Mouse (Mus musculus) testis, adult 2 months (tissue): ENCODE results near the gene Npas3. TPM values are rescaled to one million over a fixed set of nuclear protein-coding genes. Genes with fewer than 3 reads are reported as not detected.

Source experiments
- H3K27ac ChIP-seq: fragments of 200-500 bp; 2 replicates; pipeline ENCODE4 v1.5.1; 2012; ENCODE audit warnings: low read depth, low read length; ENCODE audit not compliant: control insufficient read depth, insufficient read depth
- H3K27me3 ChIP-seq: fragments of 200-500 bp; 2 replicates; pipeline ENCODE4 v1.6.1; 2012; ENCODE audit warnings: mild to moderate bottlenecking, low read length, moderate library complexity; ENCODE audit not compliant: control insufficient read depth, insufficient read depth
- H3K36me3 ChIP-seq: fragments of 200-500 bp; 2 replicates; pipeline ENCODE4 v1.6.1; 2012; ENCODE audit warnings: mild to moderate bottlenecking, low read length; ENCODE audit not compliant: control insufficient read depth, insufficient read depth
- H3K4me1 ChIP-seq: fragments of 200-500 bp; 2 replicates; pipeline ENCODE4 v1.6.1; 2012; ENCODE audit warnings: low read length; ENCODE audit not compliant: control insufficient read depth, insufficient read depth
- H3K4me3 ChIP-seq: fragments of 200-500 bp; 2 replicates; pipeline ENCODE4 v1.5.1; 2012; ENCODE audit warnings: low read depth, mild to moderate bottlenecking, low read length, moderate library complexity, mixed read lengths; ENCODE audit not compliant: control insufficient read depth
- CTCF ChIP-seq: fragments of 200-500 bp; IDR thresholded peaks from 2 replicates; pipeline ENCODE4 v1.5.1; 2012; ENCODE audit warnings: low read depth, mild to moderate bottlenecking, inconsistent platforms, low read length, moderate library complexity; ENCODE audit not compliant: control insufficient read depth, insufficient read depth, insufficient replicate concordance
- POLR2A ChIP-seq: fragments of 200-500 bp; IDR thresholded peaks from 2 replicates; pipeline ENCODE4 v1.6.1; 2012; ENCODE audit warnings: low read depth, mild to moderate bottlenecking, inconsistent platforms, low read length, moderate library complexity; ENCODE audit not compliant: control insufficient read depth
- polyA plus RNA-seq: library from polyadenylated mRNA; depleted of rRNA; stranded (reverse); fragments of >200 nt; gene quantifications from 2 replicates; pipeline ENCODE4 v1.2.3, GENCODE M21; 2012

The Npas3 gene
- polyA plus RNA-seq, 1 experiment, result 0.91 TPM

DNA sequence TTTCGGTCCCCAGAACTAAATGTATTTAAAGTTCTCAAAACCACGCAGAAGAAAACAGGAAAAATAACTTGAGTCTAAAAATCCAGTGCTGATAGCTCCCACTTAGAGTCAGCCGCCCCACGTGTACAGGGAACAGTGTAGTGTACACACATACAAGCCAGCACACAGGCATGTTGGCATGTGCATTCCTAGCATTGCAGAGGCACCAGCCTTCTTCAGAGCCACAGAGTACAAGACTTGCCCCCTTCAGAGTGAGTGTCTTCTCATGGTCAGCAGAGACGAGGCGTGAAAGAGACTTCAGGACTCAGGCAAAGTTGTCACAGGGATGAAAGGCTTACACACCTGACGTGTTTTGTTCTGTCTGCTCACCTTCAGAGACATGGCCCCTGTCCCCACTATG lies 565.8 kb downstream of the Npas3 start:
- TF ChIP-seq POLR2A, result no peak
- no peak for TF ChIP-seq CTCF
- Histone ChIP-seq H3K27ac (no peak overlapping the region), H3K36me3 (no peaks in the 10 kb centered on the region), H3K4me3 (no peak overlapping the region), H3K27me3 (no peaks in the 10 kb centered on the region; the same call in 1 of the 2 replicates), H3K4me1 (no peaks in the 10 kb centered on the region)

DNA sequence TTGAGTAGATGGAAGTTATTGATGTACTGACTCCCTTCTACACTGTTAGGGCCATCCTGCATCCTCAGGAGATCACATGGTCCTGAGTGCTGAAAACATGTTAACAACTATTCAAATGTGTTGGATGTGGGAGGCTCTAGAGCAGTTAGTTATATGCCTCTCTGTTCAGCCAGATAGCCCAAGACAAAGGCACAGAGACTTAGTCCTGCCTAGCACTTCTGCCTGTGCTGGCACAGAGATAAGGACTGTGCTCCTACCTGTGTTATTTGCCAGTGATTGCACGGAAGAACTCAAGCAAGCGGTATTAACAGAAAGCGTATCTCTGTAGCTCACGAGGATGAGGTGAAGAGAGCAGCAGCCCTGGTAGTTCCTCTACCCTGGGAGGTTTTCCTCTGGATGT lies 571.5 kb downstream of the Npas3 start:
- Histone ChIP-seq H3K4me1 (no peaks in the 10 kb centered on the region), H3K27ac (no peak overlapping the region), H3K27me3 (no peaks in the 10 kb centered on the region), H3K36me3 (no peaks in the 10 kb centered on the region), H3K4me3 (no peak overlapping the region)
- TF ChIP-seq CTCF, result no peak
- TF ChIP-seq POLR2A, result no peak

DNA sequence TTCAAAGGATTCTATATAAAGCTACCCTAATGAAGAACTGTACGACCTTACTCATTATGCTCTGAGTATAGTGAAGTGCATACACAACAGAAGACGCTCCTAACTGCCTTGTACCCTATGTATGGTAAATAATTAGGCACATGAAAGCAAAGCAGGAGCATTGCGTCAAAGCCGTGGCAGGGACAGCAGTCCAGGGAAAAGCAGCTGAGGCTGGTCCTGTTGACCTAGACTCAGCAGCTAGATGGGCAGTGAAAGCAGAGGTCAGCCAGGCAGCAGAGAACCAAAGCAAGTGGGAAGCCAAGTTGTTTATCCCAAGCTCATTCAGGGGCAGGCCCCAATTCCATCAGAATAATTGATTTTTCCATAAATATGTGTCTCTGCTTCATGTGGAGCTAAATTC lies 574.4 kb downstream of the Npas3 start:
- H3K36me3 ChIP-seq, result no peaks in the 10 kb centered on the region
- no peaks in the 10 kb centered on the region for H3K27me3 ChIP-seq
- H3K4me3 ChIP-seq, result no peak overlapping the region
- H3K27ac ChIP-seq, result no peak overlapping the region
- TF ChIP-seq CTCF (no peak), POLR2A (no peak)
- no peaks in the 10 kb centered on the region for H3K4me1 ChIP-seq

DNA sequence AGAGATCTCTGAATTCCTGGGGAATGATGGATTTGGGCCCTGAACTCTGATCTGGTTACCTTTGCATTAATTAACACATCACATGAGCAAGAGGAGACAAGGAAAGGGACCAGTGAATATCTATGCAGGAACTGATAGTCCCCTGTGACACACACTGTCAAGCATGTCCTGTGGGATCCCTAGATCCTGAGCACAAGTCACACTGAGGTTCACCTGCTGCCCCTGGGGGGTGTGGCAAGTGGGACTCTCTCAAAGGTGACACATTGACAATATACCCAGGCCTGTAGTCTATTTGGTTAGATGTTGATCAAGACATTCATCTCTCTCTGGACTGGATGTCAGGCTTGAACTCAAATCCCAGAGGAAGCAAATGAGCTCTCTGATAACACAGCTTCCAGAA lies 576.8 kb downstream of the Npas3 start:
- Histone ChIP-seq H3K27me3 (no peaks in the 10 kb centered on the region), H3K4me3 (no peak overlapping the region), H3K36me3 (no peaks in the 10 kb centered on the region), H3K27ac (no peak overlapping the region), H3K4me1 (no peaks in the 10 kb centered on the region)
- TF ChIP-seq POLR2A (no peak), CTCF (no peak)

DNA sequence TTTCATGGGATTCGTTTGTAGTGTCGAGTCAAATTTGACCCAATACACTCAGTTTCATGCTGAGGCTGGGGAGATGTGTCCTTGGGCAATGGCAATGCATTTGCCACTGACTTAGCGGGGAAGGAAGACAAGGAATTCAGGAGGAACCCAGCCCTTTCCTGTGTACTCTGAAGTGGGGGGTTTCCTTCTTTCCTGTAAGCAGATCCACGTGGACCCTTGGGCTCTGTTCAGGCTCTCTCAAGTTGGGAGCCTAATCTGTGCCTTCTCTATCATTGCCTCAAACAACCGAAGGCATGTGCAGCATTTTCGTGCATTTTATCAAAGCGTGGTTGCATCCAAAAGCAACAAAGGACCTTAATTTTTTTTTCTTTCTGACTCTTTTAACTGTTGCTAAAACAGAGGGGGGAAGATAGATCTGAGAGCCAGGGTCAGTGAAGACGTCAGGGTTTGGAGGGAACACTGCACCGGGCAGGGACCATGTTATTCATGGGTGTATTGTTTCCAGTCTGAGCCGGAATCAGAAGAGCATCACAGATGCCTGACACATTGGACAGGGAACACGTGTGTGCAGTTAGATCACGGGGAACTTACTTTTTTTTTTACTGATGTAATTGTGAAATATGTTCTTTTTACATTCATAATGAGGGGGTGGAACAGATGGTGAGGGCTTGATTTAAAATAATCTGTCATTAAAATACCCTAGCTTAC lies 577.6 kb downstream of the Npas3 start:
- Histone ChIP-seq H3K4me1 (no peaks in the 10 kb centered on the region), H3K27ac (no peak overlapping the region), H3K4me3 (no peak overlapping the region), H3K36me3 (no peaks in the 10 kb centered on the region), H3K27me3 (no peaks in the 10 kb centered on the region)
- no peak for TF ChIP-seq POLR2A
- no peak for TF ChIP-seq CTCF

DNA sequence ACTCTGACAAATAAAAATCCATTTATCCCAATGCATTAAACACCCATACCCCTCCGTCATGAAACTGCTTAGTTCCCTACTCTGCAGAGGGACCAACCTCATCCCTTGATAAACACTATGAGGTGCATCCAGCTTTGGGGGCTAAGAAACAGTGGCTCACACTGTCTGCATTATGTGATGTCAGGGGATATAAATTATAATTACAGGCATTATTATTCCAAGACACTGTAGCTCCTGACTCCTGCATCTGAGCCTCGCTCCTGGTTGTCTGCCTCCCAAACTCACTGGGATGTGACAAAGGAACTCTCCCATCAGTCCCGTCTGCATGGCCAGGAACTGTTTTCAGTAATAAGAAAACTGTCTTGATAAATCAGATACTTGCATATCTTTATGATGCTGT lies 578.3 kb downstream of the Npas3 start:
- Histone ChIP-seq H3K4me1 (no peaks in the 10 kb centered on the region), H3K4me3 (no peak overlapping the region), H3K27me3 (no peaks in the 10 kb centered on the region), H3K36me3 (no peaks in the 10 kb centered on the region), H3K27ac (no peak overlapping the region)
- TF ChIP-seq CTCF (no peak), POLR2A (no peak)

DNA sequence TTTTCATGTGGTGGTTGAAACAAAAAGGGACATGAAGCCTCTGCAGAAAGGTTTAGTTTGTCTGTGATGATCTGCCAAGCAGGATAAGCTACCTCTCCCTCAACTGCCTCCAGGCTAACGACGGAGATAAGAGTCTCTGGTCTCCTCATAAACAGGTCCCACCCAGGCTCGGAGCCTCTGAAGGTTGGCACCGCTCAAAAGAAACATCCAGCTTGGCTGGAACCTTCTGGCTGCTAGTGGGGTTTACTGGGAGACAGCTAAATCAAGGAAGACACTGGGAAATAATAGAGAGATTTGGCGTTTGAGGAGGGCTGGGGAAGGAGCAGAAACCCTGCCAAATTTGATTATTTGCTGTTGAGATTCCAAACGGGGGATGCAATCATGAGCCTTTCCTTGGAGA lies 584.1 kb downstream of the Npas3 start:
- H3K27ac ChIP-seq, result no peak overlapping the region
- H3K4me1 ChIP-seq, result 0 out of 2 replicates have a peak, but pooled peaks cover 2% of the 10 kb centered on the region
- H3K4me3 ChIP-seq, result no peak overlapping the region
- no peaks in the 10 kb centered on the region for H3K36me3 ChIP-seq
- TF ChIP-seq CTCF (no peak), POLR2A (no peak)
- H3K27me3 ChIP-seq, result no peaks in the 10 kb centered on the region
